Mouse (Mus musculus) E14TG2a.4 (cell line): ENCODE results near the gene Tenm4.

Experiments
- CTCF ChIP-seq: conservative IDR thresholded peaks from 2 replicates; pipeline ENCODE4 v1.5.1; 2014; ENCODE audit warnings: low read length
- NANOG ChIP-seq: IDR thresholded peaks from 2 replicates; pipeline ENCODE4 v1.6.1; 2014; ENCODE audit warnings: borderline replicate concordance, low read length, mixed read lengths
- POU5F1 ChIP-seq: IDR thresholded peaks from 2 replicates; pipeline ENCODE4 v1.6.1; 2014; ENCODE audit warnings: low read length, borderline replicate concordance

- no peak for TF ChIP-seq CTCF
- TF ChIP-seq POU5F1, result no peak
- no peak for TF ChIP-seq NANOG
Measured at GRCm38 (mm10) chr7:96718201-96719155, 547.4 kb downstream of the Tenm4 start.
